Mouse (Mus musculus) E14TG2a.4 (cell line): ENCODE results near the gene Taar1.

Experiments
- CTCF ChIP-seq: conservative IDR thresholded peaks from 2 replicates; pipeline ENCODE4 v1.5.1; 2014; ENCODE audit warnings: low read length
- NANOG ChIP-seq: IDR thresholded peaks from 2 replicates; pipeline ENCODE4 v1.6.1; 2014; ENCODE audit warnings: borderline replicate concordance, low read length, mixed read lengths

DNA sequence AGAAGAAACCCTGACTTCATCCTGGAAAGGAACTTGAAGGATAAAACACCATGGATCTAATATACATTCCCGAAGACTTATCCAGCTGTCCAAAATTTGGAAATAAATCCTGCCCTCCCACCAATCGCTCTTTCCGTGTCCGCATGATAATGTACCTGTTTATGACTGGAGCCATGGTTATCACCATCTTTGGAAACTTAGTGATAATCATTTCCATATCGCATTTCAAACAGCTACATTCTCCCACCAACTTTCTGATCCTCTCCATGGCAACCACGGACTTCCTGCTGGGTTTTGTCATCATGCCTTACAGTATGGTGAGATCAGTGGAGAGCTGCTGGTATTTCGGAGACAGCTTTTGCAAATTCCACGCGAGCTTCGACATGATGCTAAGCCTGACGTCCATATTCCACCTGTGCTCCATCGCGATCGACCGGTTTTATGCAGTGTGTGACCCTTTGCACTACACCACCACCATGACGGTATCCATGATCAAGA is 29.4 kb downstream of the Taar1 start, which contains the start of gene Taar3:
- no peak for TF ChIP-seq CTCF
- TF ChIP-seq NANOG = no peak
